Mouse (Mus musculus) embryonic facial prominence, embryonic 11.5 days (tissue): ENCODE data around the gene Olfr493. TPM values are rescaled to one million over a fixed set of nuclear protein-coding genes. Genes with fewer than 3 reads are reported as not detected.

ENCODE experiments used
- ATAC-seq: fragments of 200-750 bp; cut with Nextera tagmentation; replicated peaks from 2 replicates; pipeline ENCODE4 v1.8.0; 2017; ENCODE audit warnings: low read depth; ENCODE audit not compliant: insufficient number of reproducible peaks, low FRiP score, low TSS enrichment
- DNase-seq: peaks from one replicate; pipeline ENCODE4 v3.0.0-alpha.2; 2015; ENCODE audit warnings: low spot score
- H3K27ac ChIP-seq: fragments of 300-500 bp; sonication (generic); replicated peaks from 2 replicates; pipeline ENCODE4 v1.5.1; 2014; ENCODE audit warnings: mild to moderate bottlenecking, low read depth, low read length, control low read depth
- H3K27me3 ChIP-seq: fragments of 300-500 bp; sonication (generic); 2 replicates; pipeline ENCODE4 v1.6.1; 2014; ENCODE audit warnings: mild to moderate bottlenecking, low read length, moderate library complexity, mixed read lengths; ENCODE audit not compliant: control insufficient read depth, insufficient read depth
- H3K36me3 ChIP-seq: fragments of 300-500 bp; sonication (generic); replicated peaks from 2 replicates; pipeline ENCODE4 v1.6.1; 2014; ENCODE audit warnings: low read depth, mild to moderate bottlenecking, low read length, moderate library complexity, mixed read lengths; ENCODE audit not compliant: control insufficient read depth, insufficient read depth
- H3K4me1 ChIP-seq: fragments of 300-500 bp; sonication (generic); 2 replicates; pipeline ENCODE4 v1.6.1; 2014; ENCODE audit warnings: low read length, mixed read lengths; ENCODE audit not compliant: control insufficient read depth, insufficient read depth
- H3K4me2 ChIP-seq: fragments of 300-500 bp; sonication (generic); 2 replicates; pipeline ENCODE4 v1.6.1; 2014; ENCODE audit warnings: low read depth, mild to moderate bottlenecking, control low read depth, low read length, moderate library complexity
- H3K4me3 ChIP-seq: fragments of 300-500 bp; sonication (generic); 2 replicates; pipeline ENCODE4 v1.5.1; 2014; ENCODE audit warnings: low read depth, low read length, control low read depth
- H3K9ac ChIP-seq: fragments of 300-500 bp; sonication (generic); replicated peaks from 2 replicates; pipeline ENCODE4 v1.6.1; 2014; ENCODE audit warnings: mild to moderate bottlenecking, control low read depth, low read length
- H3K9me3 ChIP-seq: fragments of 300-500 bp; sonication (generic); replicated peaks from 2 replicates; pipeline ENCODE4 v1.6.1; 2016; ENCODE audit warnings: mild to moderate bottlenecking, low read length, inconsistent platforms, mixed read lengths; ENCODE audit not compliant: control insufficient read depth
- WGBS: fragments of 180-500 bp; shearing (Covaris S2); extraction: QIAGEN DNeasy Blood & Tissue Kit; methylation state at CpG from one replicate; pipeline ENCODE4 v1.1.7; 2014; 5-methylcytosine and 5-hydroxymethylcytosine counted together
- polyA plus RNA-seq: library from polyadenylated mRNA; unstranded; fragments of >200 nt; fragmentation: Nextera tagmentation; extraction: Ambion mirVana; gene quantifications from 2 replicates; pipeline ENCODE4 v1.2.1, GENCODE M21; 2014

The Olfr493 gene
- polyA plus RNA-seq: not detected in 2 replicates

GRCm38 (mm10) chr7:108346879-108347278, at the start of gene Olfr493:
TSS of gene Olfr493 (minus strand) at chr7:108346979.
- 63% methylated on average over 1 of the region's 1 CpGs for WGBS
- no peaks in the 10 kb centered on the region for H3K27me3 ChIP-seq
- no peaks in the 10 kb centered on the region for H3K4me1 ChIP-seq
- no peaks in the 10 kb centered on the region for H3K36me3 ChIP-seq
- ATAC-seq: no peak
- no peaks in the 10 kb centered on the region for H3K9me3 ChIP-seq
- H3K9ac ChIP-seq: no peak within 1 kb of the TSS
- H3K4me3 ChIP-seq: no peak within 1 kb of the TSS
- H3K4me2 ChIP-seq: no peak within 1 kb of the TSS
- no peak within 1 kb of the TSS for H3K27ac ChIP-seq
- DNase-seq: no peak

GRCm38 (mm10) chr7:108392867-108393266, 46.1 kb upstream of the Olfr493 start, which contains the start of gene Olfr495:
TSS of gene Olfr495 (plus strand) at chr7:108393167.
- no peak within 1 kb of the TSS for H3K27ac ChIP-seq
- H3K36me3 ChIP-seq: no peaks in the 10 kb centered on the region
- DNase-seq (no peak), ATAC-seq (no peak)
- H3K9ac ChIP-seq: no peak within 1 kb of the TSS
- no peak within 1 kb of the TSS for H3K4me3 ChIP-seq
- 67% methylated on average over 1 of the region's 1 CpGs for WGBS
- no peak within 1 kb of the TSS for H3K4me2 ChIP-seq
- no peaks in the 10 kb centered on the region for H3K4me1 ChIP-seq
- no peaks in the 10 kb centered on the region for H3K9me3 ChIP-seq
- no peaks in the 10 kb centered on the region for H3K27me3 ChIP-seq

- DNase-seq (no peak), ATAC-seq (no peak)
- no peak within 1 kb of the TSS for H3K4me2 ChIP-seq
- WGBS: 80% methylated on average over 3 of the region's 3 CpGs
- H3K9ac ChIP-seq: no peak within 1 kb of the TSS
- no peak within 1 kb of the TSS for H3K27ac ChIP-seq
- no peaks in the 10 kb centered on the region for H3K9me3 ChIP-seq
- H3K27me3 ChIP-seq: no peaks in the 10 kb centered on the region
- no peaks in the 10 kb centered on the region for H3K4me1 ChIP-seq
- H3K4me3 ChIP-seq: no peak within 1 kb of the TSS
- no peaks in the 10 kb centered on the region for H3K36me3 ChIP-seq
Measured at GRCm38 (mm10) chr7:108365035-108365434, 18.3 kb upstream of the Olfr493 start, which contains the start of gene Olfr494. TSS of gene Olfr494 (plus strand) at chr7:108365335.

- no peak within 1 kb of the TSS for H3K4me2 ChIP-seq
- DNase-seq: no peak
- H3K27ac ChIP-seq: no peak within 1 kb of the TSS
- H3K36me3 ChIP-seq: no peaks in the 10 kb centered on the region
- no peak for ATAC-seq
- no peak within 1 kb of the TSS for H3K9ac ChIP-seq
- no peaks in the 10 kb centered on the region for H3K9me3 ChIP-seq
- 84% methylated on average over 2 of the region's 2 CpGs for WGBS
- no peaks in the 10 kb centered on the region for H3K27me3 ChIP-seq
- no peak within 1 kb of the TSS for H3K4me3 ChIP-seq
- H3K4me1 ChIP-seq: no peaks in the 10 kb centered on the region
Measured at GRCm38 (mm10) chr7:108323574-108323973, 23.2 kb downstream of the Olfr493 start, which contains the start of gene Olfr492. TSS of gene Olfr492 (minus strand) at chr7:108323674.

- Histone ChIP-seq H3K36me3 (no peaks in the 10 kb centered on the region), H3K4me3 (no peak within 1 kb of the TSS), H3K4me1 (no peaks in the 10 kb centered on the region), H3K27ac (no peak within 1 kb of the TSS), H3K9me3 (no peaks in the 10 kb centered on the region), H3K4me2 (no peak within 1 kb of the TSS), H3K27me3 (no peaks in the 10 kb centered on the region), H3K9ac (no peak within 1 kb of the TSS)
- no peak for DNase-seq
- 68% methylated on average over 1 of the region's 1 CpGs for WGBS
- no peak for ATAC-seq
Measured at GRCm38 (mm10) chr7:108313151-108313550, 33.6 kb downstream of the Olfr493 start, which contains the start of gene Olfr491. TSS of gene Olfr491 (plus strand) at chr7:108313451.

Other genes with a start within 250 kb of the Olfr493 start
- gene Olfr482, start 249.4 kb downstream of the Olfr493 start, polyA plus RNA-seq: 0.10 TPM in 1 of 2 replicates, not detected in the other
- 0.07 TPM in 1 of 2 replicates, not detected in the other for gene Olfr483, start 246.1 kb downstream of the Olfr493 start, polyA plus RNA-seq
- gene Olfr484, start 219.5 kb downstream of the Olfr493 start, polyA plus RNA-seq: not detected in 2 replicates
- not detected in 2 replicates for gene Olfr485, start 187.1 kb downstream of the Olfr493 start, polyA plus RNA-seq
- gene Olfr486, start 174.2 kb downstream of the Olfr493 start, polyA plus RNA-seq: not detected in 2 replicates
- gene Olfr487, start 132.3 kb downstream of the Olfr493 start, polyA plus RNA-seq: not detected in 2 replicates
- gene Olfr488, start 88.6 kb downstream of the Olfr493 start, polyA plus RNA-seq: not detected in 2 replicates
- gene Olfr490, start 58.0 kb downstream of the Olfr493 start, polyA plus RNA-seq: not detected in 2 replicates
- not detected in 2 replicates for gene Olfr491, start 33.5 kb downstream of the Olfr493 start, polyA plus RNA-seq
- gene Olfr492, start 23.3 kb downstream of the Olfr493 start, polyA plus RNA-seq: not detected in 2 replicates
- not detected in 2 replicates for gene Olfr494, start 18.4 kb upstream of the Olfr493 start, polyA plus RNA-seq
- gene Olfr495, start 46.2 kb upstream of the Olfr493 start, polyA plus RNA-seq: not detected in 2 replicates
- not detected in 2 replicates for gene Olfr497, start 73.4 kb upstream of the Olfr493 start, polyA plus RNA-seq
- not detected in 2 replicates for gene Olfr498, start 118.3 kb upstream of the Olfr493 start, polyA plus RNA-seq
- gene Olfr502, start 178.1 kb upstream of the Olfr493 start, polyA plus RNA-seq: not detected in 2 replicates
- not detected in 2 replicates for gene Olfr503, start 197.5 kb upstream of the Olfr493 start, polyA plus RNA-seq
- gene Olfr504, start 218.8 kb upstream of the Olfr493 start, polyA plus RNA-seq: not detected in 2 replicates